Mouse (Mus musculus) G1E (cell line): Measurements from ENCODE around the gene Supt6. TPM values are rescaled to one million over a fixed set of nuclear protein-coding genes. Genes with fewer than 3 reads are reported as not detected.
A peak's percentile ranks its signal among the peaks of the same experiment; 100 is the strongest.

Experiments
- ATAC-seq: 2 replicates; pipeline ENCODE4 v1.8.0; 2016; ENCODE audit warnings: mild to moderate bottlenecking; ENCODE audit not compliant: insufficient number of reproducible peaks, poor library complexity, low FRiP score, severe bottlenecking; ENCODE audit errors: extremely low read depth
- DNase-seq: peaks from one replicate; pipeline ENCODE4 v3.0.0; 2012; ENCODE audit warnings: low spot score
- H3K27me3 ChIP-seq: 2 replicates; pipeline ENCODE4 v1.6.1; 2012; ENCODE audit warnings: mild to moderate bottlenecking, low read length, inconsistent platforms; ENCODE audit not compliant: insufficient read depth
- H3K36me3 ChIP-seq: replicated peaks from 2 replicates; pipeline ENCODE3; 2012; ENCODE audit warnings: mild to moderate bottlenecking, inconsistent platforms
- H3K4me1 ChIP-seq: 2 replicates; pipeline ENCODE4 v1.6.1; 2012; ENCODE audit warnings: low read depth, low read length, inconsistent platforms, mixed read lengths; ENCODE audit not compliant: insufficient read depth
- H3K4me3 ChIP-seq: 2 replicates; pipeline ENCODE4 v1.5.1; 2012; ENCODE audit warnings: low read depth, mild to moderate bottlenecking, inconsistent platforms, low read length, moderate library complexity, mixed read lengths
- H3K9me3 ChIP-seq: replicated peaks from 2 replicates; pipeline ENCODE4 v1.6.1; 2012; ENCODE audit warnings: inconsistent platforms
- CTCF ChIP-seq: IDR thresholded peaks from 2 replicates; pipeline ENCODE4 v1.5.1; 2012; ENCODE audit warnings: low read depth, low read length, inconsistent platforms, mixed read lengths
- GATA1 ChIP-seq: IDR thresholded peaks from 2 replicates; pipeline ENCODE4 v1.6.1; 2012; ENCODE audit warnings: borderline replicate concordance, low read length, inconsistent platforms, mixed read lengths
- GATA2 ChIP-seq: IDR thresholded peaks from 2 replicates; pipeline ENCODE4 v1.6.1; 2012; ENCODE audit warnings: low read depth, low read length, inconsistent platforms, borderline replicate concordance
- POLR2AphosphoS5 ChIP-seq: IDR thresholded peaks from 2 replicates; pipeline ENCODE4 v1.6.1; 2012; ENCODE audit warnings: low read depth, low read length, inconsistent platforms; ENCODE audit not compliant: insufficient replicate concordance
- TAL1 ChIP-seq: conservative IDR thresholded peaks from 2 replicates; pipeline ENCODE4 v1.6.1; 2012; ENCODE audit warnings: low read depth, low read length, inconsistent platforms, mixed read lengths
- polyA plus RNA-seq: library from polyadenylated mRNA; stranded (reverse); fragments of >175 nt; gene quantifications from 2 replicates; pipeline ENCODE4 v1.2.3, GENCODE M21; 2012
- total RNA-seq, 2 experiments: library from RNA; stranded (forward) in 1 of 2; stranded (reverse) in 1 of 2; fragments of 200-1000 nt in 1 of 2; fragments of >200 nt in 1 of 2; fragmentation: Nextera tagmentation in 1 of 2; gene quantifications; 2 replicates each; pipeline ENCODE4 v1.2.3; 2014 to 2017

The Supt6 gene
- total and polyA plus RNA-seq, 3 experiments, result 44.9 to 129 (median 118) TPM

GRCm38 (mm10) chr11:78175771-78176401 lies 69.9 kb downstream of the Supt6 start:
- H3K36me3 ChIP-seq, result peaks cover 47% of the 10 kb centered on the region
- H3K27me3 ChIP-seq, result no peaks in the 10 kb centered on the region
- ATAC-seq, result no peak; the same call in 1 of the 2 replicates
- peaks cover 81% of the 10 kb centered on the region for H3K4me1 ChIP-seq
- no peak for TF ChIP-seq GATA2
- TF ChIP-seq TAL1, result no peak
- TF ChIP-seq POLR2AphosphoS5, result no peak
- no peak for TF ChIP-seq CTCF
- no peak for TF ChIP-seq GATA1
- H3K9me3 ChIP-seq, result 0 out of 2 replicates have a peak, but pooled peaks cover 2% of the 10 kb centered on the region
- DNase-seq, result no peak
- H3K4me3 ChIP-seq, result peak overlapping the region; percentile 89

DNA sequence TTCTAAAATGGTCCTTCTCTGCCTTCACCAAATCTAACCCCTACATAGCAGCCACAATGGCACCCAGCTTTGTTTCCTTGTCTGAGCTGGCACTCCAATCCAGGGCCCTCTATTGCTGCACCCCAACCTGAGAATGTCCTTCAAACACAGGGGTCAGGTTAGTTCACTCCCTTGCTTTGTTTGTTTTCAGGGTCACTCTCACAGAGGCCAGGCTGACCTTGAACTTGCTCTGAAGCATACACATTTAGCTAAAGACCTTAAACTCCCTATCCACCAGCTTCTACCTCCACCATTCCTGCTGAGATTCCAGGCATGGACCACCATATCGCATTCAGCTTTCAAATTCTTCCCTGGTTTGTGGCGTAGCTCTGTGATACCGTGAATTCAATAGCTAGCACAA lies 71.3 kb downstream of the Supt6 start:
- TF ChIP-seq GATA2, result no peak
- TF ChIP-seq POLR2AphosphoS5, result no peak
- no peak for TF ChIP-seq CTCF
- no peak for TF ChIP-seq TAL1
- TF ChIP-seq GATA1, result no peak
- H3K4me1 ChIP-seq, result peaks cover 80% of the 10 kb centered on the region
- DNase-seq, result no peak
- H3K27me3 ChIP-seq, result no peaks in the 10 kb centered on the region
- 0 out of 2 replicates have a peak, but pooled peaks cover 2% of the 10 kb centered on the region for H3K9me3 ChIP-seq
- peaks cover 40% of the 10 kb centered on the region for H3K36me3 ChIP-seq
- ATAC-seq, result no peak
- no peak overlapping the region for H3K4me3 ChIP-seq

DNA sequence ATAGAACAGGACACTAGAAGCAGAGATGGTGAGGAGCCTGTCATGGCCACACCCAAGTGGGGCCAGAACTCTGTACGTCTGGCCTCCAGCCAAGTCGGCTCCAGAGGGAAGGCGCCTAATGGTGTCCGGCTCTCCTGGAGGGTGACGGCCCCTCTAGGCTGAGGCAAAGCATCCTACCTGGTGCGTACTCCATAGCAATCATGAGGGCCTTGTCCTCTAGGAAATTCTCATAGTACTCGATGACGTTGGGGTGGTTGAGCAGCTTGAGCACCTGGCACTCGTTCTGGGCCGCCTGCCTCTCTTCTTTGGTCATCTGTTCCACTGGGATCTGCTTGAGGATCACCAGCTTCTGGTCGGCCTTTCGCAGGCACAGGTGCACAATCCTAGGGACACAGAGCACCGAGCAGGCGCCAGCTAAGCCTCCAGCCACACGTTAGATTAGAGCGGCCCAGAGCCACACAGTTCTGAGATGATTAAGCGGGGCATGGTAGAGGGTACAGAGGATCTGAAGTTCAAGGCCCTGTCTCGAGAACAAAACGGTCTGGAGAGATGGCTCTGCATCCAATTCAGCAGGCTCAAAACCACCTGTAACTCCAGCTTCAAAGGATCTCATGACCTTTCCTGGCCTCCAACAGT lies 72.9 kb downstream of the Supt6 start:
- Histone ChIP-seq H3K4me3 (no peak overlapping the region), H3K36me3 (peaks cover 32% of the 10 kb centered on the region), H3K27me3 (no peaks in the 10 kb centered on the region), H3K9me3 (0 out of 2 replicates have a peak, but pooled peaks cover 2% of the 10 kb centered on the region), H3K4me1 (peaks cover 82% of the 10 kb centered on the region)
- TF ChIP-seq GATA1 (no peak), CTCF (no peak), POLR2AphosphoS5 (no peak)
- no peak for ATAC-seq
- no peak for DNase-seq

- Histone ChIP-seq H3K9me3 (0 out of 2 replicates have a peak, but pooled peaks cover 2% of the 10 kb centered on the region), H3K4me3 (no peak overlapping the region), H3K27me3 (no peaks in the 10 kb centered on the region), H3K4me1 (peaks cover 82% of the 10 kb centered on the region), H3K36me3 (peaks cover 38% of the 10 kb centered on the region)
- DNase-seq (no peak), ATAC-seq (no peak)
- TF ChIP-seq POLR2AphosphoS5 (no peak), TAL1 (no peak), CTCF (no peak), GATA1 (no peak), GATA2 (no peak)
These were observed 73.6 kb downstream of the Supt6 start for GRCm38 (mm10) chr11:78172034-78172747.

GRCm38 (mm10) chr11:78171328-78171727 lies 74.5 kb downstream of the Supt6 start:
- DNase-seq, result no peak
- no peak for ATAC-seq
- H3K4me1 ChIP-seq, result peaks cover 84% of the 10 kb centered on the region
- H3K27me3 ChIP-seq, result no peaks in the 10 kb centered on the region
- TF ChIP-seq GATA2, result no peak
- no peak for TF ChIP-seq GATA1
- no peak for TF ChIP-seq TAL1
- no peak for TF ChIP-seq POLR2AphosphoS5
- no peak for TF ChIP-seq CTCF
- H3K9me3 ChIP-seq, result 0 out of 2 replicates have a peak, but pooled peaks cover 2% of the 10 kb centered on the region
- peaks cover 41% of the 10 kb centered on the region for H3K36me3 ChIP-seq
- no peak overlapping the region; the same call in 1 of the 2 replicates for H3K4me3 ChIP-seq

DNA sequence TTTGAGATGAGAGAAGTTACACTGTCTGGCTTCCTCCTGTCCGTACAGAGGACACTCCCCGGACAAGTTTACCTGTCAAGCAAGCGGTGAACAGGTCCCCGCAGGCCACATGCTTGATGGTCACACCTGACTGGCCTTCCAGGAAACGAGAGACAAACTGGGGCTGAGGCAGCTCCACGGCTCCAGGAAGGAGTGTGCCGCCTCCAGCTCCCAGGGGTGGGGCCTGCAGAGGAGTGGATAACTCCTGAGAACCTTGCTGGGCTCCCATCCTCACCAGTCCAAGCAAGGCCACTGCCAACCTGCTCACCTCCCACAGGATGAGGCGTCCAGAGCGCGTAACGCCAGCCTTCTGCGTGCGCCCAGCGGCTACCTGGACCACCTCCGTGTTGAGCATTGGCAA lies 75.5 kb downstream of the Supt6 start:
- no peak for TF ChIP-seq POLR2AphosphoS5
- no peak for TF ChIP-seq GATA1
- TF ChIP-seq TAL1, result no peak
- no peak for TF ChIP-seq GATA2
- TF ChIP-seq CTCF, result no peak
- Histone ChIP-seq H3K4me1 (peaks cover 87% of the 10 kb centered on the region), H3K36me3 (peaks cover 43% of the 10 kb centered on the region), H3K4me3 (peak overlapping the region; percentile 52; the same call in 1 of the 2 replicates), H3K9me3 (0 out of 2 replicates have a peak, but pooled peaks cover 2% of the 10 kb centered on the region), H3K27me3 (no peaks in the 10 kb centered on the region)
- DNase-seq (no peak), ATAC-seq (no peak)
